Mouse (Mus musculus) intestine, embryonic 16.5 days (tissue): ENCODE measurements around the gene Hpcal4. TPM values are rescaled to one million over a fixed set of nuclear protein-coding genes. Genes with fewer than 3 reads are reported as not detected.

Experiments
- ATAC-seq: fragments of 200-750 bp; cut with Nextera tagmentation; 2 replicates; pipeline ENCODE4 v1.8.0; 2017; ENCODE audit warnings: moderate TSS enrichment, moderate library complexity
- H3K27ac ChIP-seq: fragments of 300-500 bp; sonication (generic); 2 replicates; pipeline ENCODE4 v1.5.1; 2014; ENCODE audit warnings: mild to moderate bottlenecking, low read length
- H3K27me3 ChIP-seq: fragments of 300-500 bp; sonication (generic); replicated peaks from 2 replicates; pipeline ENCODE4 v1.6.1; 2014; ENCODE audit warnings: low read length, control low read depth, mixed read lengths; ENCODE audit not compliant: control insufficient read depth, insufficient read depth
- H3K36me3 ChIP-seq: fragments of 300-500 bp; sonication (generic); 2 replicates; pipeline ENCODE4 v1.6.1; 2014; ENCODE audit warnings: low read length, control low read depth; ENCODE audit not compliant: control insufficient read depth, insufficient read depth
- H3K4me1 ChIP-seq: fragments of 300-500 bp; sonication (generic); 2 replicates; pipeline ENCODE4 v1.6.1; 2014; ENCODE audit warnings: low read length, control low read depth, mixed read lengths; ENCODE audit not compliant: control insufficient read depth, insufficient read depth
- H3K4me2 ChIP-seq: fragments of 300-500 bp; sonication (generic); 2 replicates; pipeline ENCODE4 v1.6.1; 2014; ENCODE audit warnings: low read depth, low read length, control low read depth
- H3K4me3 ChIP-seq: fragments of 300-500 bp; sonication (generic); 2 replicates; pipeline ENCODE4 v1.5.1; 2014; ENCODE audit warnings: mild to moderate bottlenecking, low read length
- H3K9ac ChIP-seq: fragments of 300-500 bp; sonication (generic); 2 replicates; pipeline ENCODE4 v1.6.1; 2014; ENCODE audit warnings: low read depth, low read length
- H3K9me3 ChIP-seq: fragments of 300-500 bp; sonication (generic); 2 replicates; pipeline ENCODE4 v1.6.1; 2016; ENCODE audit warnings: low read length, control low read depth; ENCODE audit not compliant: control insufficient read depth
- WGBS: fragments of 180-500 bp; shearing (Covaris S2); extraction: QIAGEN DNeasy Blood & Tissue Kit; methylation state at CpG from one replicate; pipeline ENCODE4 v1.1.7; 2014; 5-methylcytosine and 5-hydroxymethylcytosine counted together
- polyA plus RNA-seq: library from polyadenylated mRNA; unstranded; fragments of >200 nt; fragmentation: Nextera tagmentation; extraction: Ambion mirVana; gene quantifications from 2 replicates; pipeline ENCODE4 v1.2.1, GENCODE M21; 2015

Gene Hpcal4
- 3.4 TPM in 2 replicates for polyA plus RNA-seq

- WGBS: under 1% methylated on average over 44 of the region's 44 CpGs
- peak; percentile 65 for ATAC-seq
- H3K4me2 ChIP-seq: peak within 1 kb of the TSS; percentile 84
- H3K9me3 ChIP-seq: no peaks in the 10 kb centered on the region
- H3K4me3 ChIP-seq: peak within 1 kb of the TSS; percentile 44
- peak within 1 kb of the TSS; percentile 12; the same call in 1 of the 2 replicates for H3K27ac ChIP-seq
- no peaks in the 10 kb centered on the region for H3K36me3 ChIP-seq
- peaks cover 40% of the 10 kb centered on the region for H3K27me3 ChIP-seq
- H3K4me1 ChIP-seq: peaks cover 10% of the 10 kb centered on the region
- H3K9ac ChIP-seq: peak within 1 kb of the TSS; percentile 41
These were observed at the start of gene Hpcal4 for GRCm38 (mm10) chr4:123182328-123183238. Gene Hpcal4, plus strand, starts transcription at chr4:123183227.

GRCm38 (mm10) chr4:123137551-123137950 is 45.5 kb upstream of the Hpcal4 start:
- no peak for ATAC-seq
- Histone ChIP-seq H3K9ac (no peak overlapping the region), H3K27me3 (no peaks in the 10 kb centered on the region), H3K4me3 (no peak overlapping the region), H3K4me1 (peaks cover 10% of the 10 kb centered on the region), H3K4me2 (no peak overlapping the region), H3K9me3 (no peaks in the 10 kb centered on the region), H3K36me3 (peaks cover 11% of the 10 kb centered on the region; the same call in 1 of the 2 replicates), H3K27ac (no peak overlapping the region)
- 84% methylated on average over 3 of the region's 3 CpGs for WGBS

- Histone ChIP-seq H3K4me2 (peak within 1 kb of the TSS; percentile 77), H3K4me1 (peaks cover 10% of the 10 kb centered on the region), H3K27me3 (no peaks in the 10 kb centered on the region), H3K9ac (peak within 1 kb of the TSS; percentile 75), H3K27ac (peak within 1 kb of the TSS; percentile 87), H3K36me3 (no peaks in the 10 kb centered on the region), H3K9me3 (no peaks in the 10 kb centered on the region), H3K4me3 (peak within 1 kb of the TSS; percentile 73)
- peak; percentile 99 for ATAC-seq
- WGBS: under 1% methylated on average over 34 of the region's 34 CpGs
These were observed 43.4 kb upstream of the Hpcal4 start, which contains the start of gene Ppie for GRCm38 (mm10) chr4:123139513-123140154. Gene Ppie, minus strand, starts transcription at chr4:123139951.

- Histone ChIP-seq H3K9ac (no peak overlapping the region), H3K27ac (no peak overlapping the region), H3K4me1 (no peaks in the 10 kb centered on the region), H3K4me3 (no peak overlapping the region), H3K9me3 (no peaks in the 10 kb centered on the region), H3K27me3 (no peaks in the 10 kb centered on the region), H3K4me2 (no peak overlapping the region), H3K36me3 (no peaks in the 10 kb centered on the region)
- ATAC-seq: no peak
- 78% methylated on average over 5 of the region's 5 CpGs for whole genome bisulfite sequencing
These were observed 35.4 kb upstream of the Hpcal4 start for GRCm38 (mm10) chr4:123147446-123148150.

GRCm38 (mm10) chr4:123152003-123152402 is 31.0 kb upstream of the Hpcal4 start:
- no peak for ATAC-seq
- Histone ChIP-seq H3K9ac (no peak overlapping the region), H3K4me1 (no peaks in the 10 kb centered on the region), H3K27ac (no peak overlapping the region), H3K4me3 (no peak overlapping the region), H3K4me2 (no peak overlapping the region), H3K36me3 (no peaks in the 10 kb centered on the region), H3K27me3 (no peaks in the 10 kb centered on the region), H3K9me3 (no peaks in the 10 kb centered on the region)
- 85% methylated on average over 4 of the region's 4 CpGs for WGBS

GRCm38 (mm10) chr4:123152976-123153375 is 30.1 kb upstream of the Hpcal4 start:
- Histone ChIP-seq H3K27me3 (no peaks in the 10 kb centered on the region), H3K4me1 (no peaks in the 10 kb centered on the region), H3K4me2 (no peak overlapping the region), H3K9ac (no peak overlapping the region), H3K9me3 (no peaks in the 10 kb centered on the region), H3K27ac (no peak overlapping the region), H3K36me3 (no peaks in the 10 kb centered on the region), H3K4me3 (no peak overlapping the region)
- no peak for ATAC-seq
- WGBS: 57% methylated on average over 5 of the region's 5 CpGs

GRCm38 (mm10) chr4:123155004-123155403 is 28.0 kb upstream of the Hpcal4 start:
- H3K9me3 ChIP-seq: no peaks in the 10 kb centered on the region
- no peaks in the 10 kb centered on the region for H3K4me1 ChIP-seq
- H3K27ac ChIP-seq: no peak overlapping the region
- 22% methylated on average over 4 of the region's 4 CpGs for whole genome bisulfite sequencing
- no peak overlapping the region for H3K4me3 ChIP-seq
- no peaks in the 10 kb centered on the region for H3K27me3 ChIP-seq
- ATAC-seq: peak; percentile 77
- H3K36me3 ChIP-seq: no peaks in the 10 kb centered on the region
- no peak overlapping the region for H3K4me2 ChIP-seq
- no peak overlapping the region for H3K9ac ChIP-seq

GRCm38 (mm10) chr4:123155427-123155826 is 27.6 kb upstream of the Hpcal4 start:
- Histone ChIP-seq H3K4me2 (no peak overlapping the region), H3K36me3 (no peaks in the 10 kb centered on the region), H3K27ac (0 out of 2 replicates have a peak overlapping the region, but pooled peaks have one; percentile 19), H3K27me3 (no peaks in the 10 kb centered on the region), H3K4me1 (no peaks in the 10 kb centered on the region), H3K9me3 (no peaks in the 10 kb centered on the region), H3K4me3 (no peak overlapping the region), H3K9ac (no peak overlapping the region)
- WGBS: 41% methylated on average over 2 of the region's 2 CpGs
- peak; percentile 96 for ATAC-seq

- 0 out of 2 replicates have a peak overlapping the region, but pooled peaks have one; percentile 19 for H3K27ac ChIP-seq
- H3K9ac ChIP-seq: no peak overlapping the region
- H3K4me3 ChIP-seq: no peak overlapping the region
- no peaks in the 10 kb centered on the region for H3K9me3 ChIP-seq
- H3K4me1 ChIP-seq: no peaks in the 10 kb centered on the region
- no peak overlapping the region for H3K4me2 ChIP-seq
- no peaks in the 10 kb centered on the region for H3K27me3 ChIP-seq
- peak; percentile 38 for ATAC-seq
- H3K36me3 ChIP-seq: no peaks in the 10 kb centered on the region
These were observed 27.2 kb upstream of the Hpcal4 start for GRCm38 (mm10) chr4:123155840-123156239.
